ENCODE assay signal across 8 mouse cellular contexts in the genomic region with DNA sequence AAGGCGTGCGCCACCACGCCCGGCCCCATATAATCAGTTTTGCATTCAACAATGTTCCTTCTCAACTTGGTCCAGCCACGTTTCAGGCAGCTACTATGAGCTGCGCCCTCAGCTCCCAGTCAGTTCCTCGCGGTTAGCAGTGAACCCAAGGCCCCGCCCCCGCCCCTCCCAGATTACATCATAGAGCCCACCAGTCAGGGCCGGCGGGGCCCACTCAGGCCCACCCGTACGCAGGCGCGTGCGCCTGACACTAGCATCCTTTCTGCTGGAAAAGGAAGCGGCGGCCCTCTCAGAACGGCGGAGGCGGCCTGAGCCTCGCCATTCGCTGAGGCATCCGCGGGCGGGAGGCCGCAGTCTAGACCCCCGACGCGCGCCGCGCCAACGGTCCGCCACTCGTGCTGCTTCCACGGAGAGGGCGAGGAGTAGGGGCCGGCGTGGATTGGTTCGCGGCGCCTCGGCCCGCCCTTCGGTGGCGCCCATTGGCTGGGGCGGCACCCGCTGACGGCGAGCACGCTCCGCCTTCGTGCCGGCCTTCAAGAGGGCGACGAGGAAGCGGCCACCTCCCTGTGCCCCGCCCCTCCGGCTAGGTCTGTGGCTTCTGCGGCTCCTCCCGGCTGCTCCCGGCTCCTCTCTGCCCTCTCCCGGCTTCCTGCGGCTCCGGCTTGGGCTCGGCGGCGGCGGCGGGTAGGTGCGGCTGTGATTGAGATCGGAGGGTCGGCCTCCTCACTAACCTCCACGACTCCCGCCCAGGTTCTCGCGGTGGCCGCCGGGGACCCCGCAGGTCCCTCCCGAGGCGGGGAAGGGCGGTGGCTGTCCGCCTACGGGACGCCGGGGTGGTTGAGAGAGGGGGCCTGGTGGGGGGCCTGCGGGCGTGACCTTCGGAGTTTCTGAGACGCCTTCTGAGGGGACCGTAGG. TPM values are rescaled to one million over a fixed set of nuclear protein-coding genes. Genes with fewer than 3 reads are reported as not detected.
DNase-seq lines count a peak whose midpoint lies in the region; ATAC-seq and TF ChIP-seq lines count a peak whose summit lies in the region.

A gene (plus strand): TSS at position 204 of the 915 bp plus-strand sequence.

- peak; percentile 92 for DNase-seq in WW6 (ENCODE audit: low read depth, low spot score)
- peak; percentile 95 to 97 for DNase-seq in cerebellum, postnatal 4 days (ENCODE audit: low spot score in 2 of 2)
- DNase-seq in gastrocnemius, adult 2 months: peak; percentile 99
- DNase-seq in hindbrain, postnatal 0 days (ENCODE audit: low spot score): peak; percentile 98
- peak; percentile 99 for DNase-seq in left cerebral cortex, adult 2 months (ENCODE audit: extremely low spot score in 1 of 2, low spot score in 2 of 2)
- peak; percentile 98 for DNase-seq in right cerebral cortex, adult 2 months (ENCODE audit: low spot score in 2 of 2)
- DNase-seq in urinary bladder, postnatal 14 days (ENCODE audit: low spot score): peak; percentile 97

- WGBS in hindbrain, postnatal 0 days: under 1% methylated on average over 79 of the region's 94 CpGs

- intact Hi-C loops in gastrocnemius, adult 2 months (cut with DNase I): loop anchor here (1.0 to 5.0 kb wide), 3 partner anchors 19 to 171 kb away; no protein-coding TSS in a partner anchor
- intact Hi-C loops in left cerebral cortex, adult 2 months (cut with DNase I): loop anchor here (1.0 to 5.0 kb wide), 4 partner anchors 36 to 141 kb away; no protein-coding TSS in a partner anchor

- peak; percentile 99 for ATAC-seq in hindbrain, postnatal 0 days
- ATAC-seq in megakaryocyte, adult 5-6 weeks (ENCODE audit: poor library complexity, severe bottlenecking): peak; percentile 94

- peak within 1 kb of the TSS; percentile 96 for H3K4me3 ChIP-seq in gastrocnemius, adult 2 months
- H3K4me3 ChIP-seq in hindbrain, postnatal 0 days (ENCODE audit: low read length): peak within 1 kb of the TSS; percentile 78
- H3K4me3 ChIP-seq in left cerebral cortex, adult 2 months: peak within 1 kb of the TSS; percentile 77

- H3K9me3 ChIP-seq in hindbrain, postnatal 0 days (ENCODE audit: low read length): no peaks in the 10 kb centered on the region

- H3K4me2 ChIP-seq in hindbrain, postnatal 0 days (ENCODE audit: low read depth, low read length): peak within 1 kb of the TSS; percentile 61

- peak within 1 kb of the TSS; percentile 99 for H3K27ac ChIP-seq in gastrocnemius, adult 2 months
- peak within 1 kb of the TSS; percentile 92 for H3K27ac ChIP-seq in hindbrain, postnatal 0 days
- H3K27ac ChIP-seq in left cerebral cortex, adult 2 months: peak within 1 kb of the TSS; percentile 95

- peaks cover 5% of the 10 kb centered on the region; the same call in 1 of the 2 replicates for H3K4me1 ChIP-seq in hindbrain, postnatal 0 days (ENCODE audit: insufficient read depth, low read length)

- H3K36me3 ChIP-seq in hindbrain, postnatal 0 days (ENCODE audit: insufficient read depth, low read length): no peaks in the 10 kb centered on the region

- H3K27me3 ChIP-seq in hindbrain, postnatal 0 days (ENCODE audit: insufficient read depth, low read length): no peaks in the 10 kb centered on the region

- peak; percentile 68 for TF ChIP-seq CTCF in gastrocnemius, adult 2 months (IDR thresholded peaks at IDR 0.05)
- TF ChIP-seq CTCF in hindbrain, postnatal 0 days (IDR thresholded peaks at IDR 0.05; ENCODE audit: low read depth): peak; percentile 32
- peak; percentile 37 for TF ChIP-seq CTCF in left cerebral cortex, adult 2 months (IDR thresholded peaks at IDR 0.05)

- peak within 1 kb of the TSS; percentile 78 for H3K9ac ChIP-seq in hindbrain, postnatal 0 days (replicated peaks; ENCODE audit: low read length)

RNA-seq across cellular contexts. Expression of the gene that starts here (rescaled TPM):
- total RNA-seq in gastrocnemius, adult 2 months (2021): 100 to 1,000 TPM; 484 to 501 TPM
- 247 and 254 TPM in 2 replicates for total RNA-seq in hindbrain, postnatal 0 days (2014; rRNA removed)
- 196 and 207 TPM in 2 replicates for polyA plus RNA-seq in hindbrain, postnatal 0 days (2015; fragmentation: Nextera tagmentation; extraction: Ambion mirVana)
- total RNA-seq in left cerebral cortex, adult 2 months (2021): 100 to 1,000 TPM; 365 to 381 TPM
- total RNA-seq in megakaryocyte, adult 5-6 weeks (2015): 74.3 and 82.8 TPM in 2 replicates
- total RNA-seq in megakaryocyte, adult 5-6 weeks (2017): 50.0 and 55.3 TPM in 2 replicates

Comparison
In these comparisons a context has a peak if more than half of its experiments do, and no peak if none do; other contexts are left out.
1. Peak in every context shown above with its lines: DNase-seq, ATAC-seq, H3K4me3 ChIP-seq and H3K27ac ChIP-seq.